Mouse (Mus musculus) 416B (cell line): ENCODE results near the gene Isyna1.
A peak's percentile ranks its signal among the peaks of the same experiment; 100 is the strongest.
"Not testable (repeated sequence)": the region's sequence is repeated elsewhere in the genome, so short reads cannot be mapped to it uniquely, and the experiment has no call there.

Experiments
- DNase-seq: peaks from one replicate; pipeline ENCODE4 v3.0.0; 2011; ENCODE audit warnings: low read depth

The Isyna1 gene

GRCm38 (mm10) chr8:70577207-70577606 lies 17.0 kb upstream of the Isyna1 start:
- DNase-seq: no peak

GRCm38 (mm10) chr8:70583476-70584387 lies 10.4 kb upstream of the Isyna1 start:
- DNase-seq: no peak

- DNase-seq: no peak
Observed at GRCm38 (mm10) chr8:70584606-70585257, 9.4 kb upstream of the Isyna1 start.

- DNase-seq: peak; percentile 69
Observed at GRCm38 (mm10) chr8:70585258-70585652, 8.9 kb upstream of the Isyna1 start.

- not testable (repeated sequence) for DNase-seq
Observed at GRCm38 (mm10) chr8:70587955-70588354, 6.2 kb upstream of the Isyna1 start.

- DNase-seq: no peak
Observed at GRCm38 (mm10) chr8:70591569-70591968, 2.6 kb upstream of the Isyna1 start.

GRCm38 (mm10) chr8:70593173-70593572 lies 1.0 kb upstream of the Isyna1 start:
- no peak for DNase-seq

GRCm38 (mm10) chr8:70594621-70595564 lies 720 bp downstream of the Isyna1 start:
- peak; percentile 36 for DNase-seq

GRCm38 (mm10) chr8:70595811-70596210 lies 1.6 kb downstream of the Isyna1 start:
- DNase-seq: no peak

- DNase-seq: no peak
Observed at GRCm38 (mm10) chr8:70596216-70596615, 2.0 kb downstream of the Isyna1 start.

GRCm38 (mm10) chr8:70596775-70597416 lies 2.7 kb downstream of the Isyna1 start:
- no peak for DNase-seq

- DNase-seq: no peak
Observed at GRCm38 (mm10) chr8:70597417-70598272, 3.5 kb downstream of the Isyna1 start.

GRCm38 (mm10) chr8:70598283-70598682 lies 4.1 kb downstream of the Isyna1 start:
- no peak for DNase-seq

GRCm38 (mm10) chr8:70598722-70599121 lies 4.5 kb downstream of the Isyna1 start:
- DNase-seq: no peak

GRCm38 (mm10) chr8:70599507-70600290 lies 5.5 kb downstream of the Isyna1 start:
- DNase-seq: no peak

GRCm38 (mm10) chr8:70600473-70601270 lies 6.5 kb downstream of the Isyna1 start:
- DNase-seq: no peak

GRCm38 (mm10) chr8:70601271-70601649 lies 7.1 kb downstream of the Isyna1 start:
- no peak for DNase-seq

GRCm38 (mm10) chr8:70602139-70602811 lies 8.1 kb downstream of the Isyna1 start:
- no peak for DNase-seq
